Mouse (Mus musculus) lung, adult 2 months (tissue): ENCODE results near the gene Tenm2.

Experiments
- CTCF ChIP-seq: fragments of 200-500 bp; IDR thresholded peaks from 2 replicates; pipeline ENCODE4 v1.5.1; 2011; ENCODE audit warnings: mild to moderate bottlenecking, low read length, control low read depth; ENCODE audit not compliant: insufficient read depth
- POLR2A ChIP-seq: fragments of 200-500 bp; IDR thresholded peaks from 2 replicates; pipeline ENCODE4 v1.6.1; 2011; ENCODE audit warnings: low read depth, mild to moderate bottlenecking, control low read depth, low read length, borderline replicate concordance; ENCODE audit errors: extremely low read depth

- TF ChIP-seq POLR2A (no peak), CTCF (no peak)
Measured at GRCm38 (mm10) chr11:36269945-36270344, 965.8 kb downstream of the Tenm2 start.
